10 mouse cellular contexts compared by ENCODE assay signal in genomic region chr12:102420168-102420890, GRCm38 (mm10). TPM values are rescaled to one million over a fixed set of nuclear protein-coding genes. Genes with fewer than 3 reads are reported as not detected.
A peak's percentile ranks its signal among the peaks of the same experiment; 100 is the strongest.
DNase-seq lines count a peak whose midpoint lies in the region; ATAC-seq and TF ChIP-seq lines count a peak whose summit lies in the region.
"Had no signal": no experiment of that assay in that cellular context is flagged by ENCODE, and none has a peak within 500 bp of the region (broad histone marks: within the 10 kb centered on the region; RNA-seq: fewer than 3 reads in every experiment).

No protein-coding gene starts in this region.

- no peak for TF ChIP-seq POLR2A in MEL (IDR thresholded peaks at IDR 0.05; ENCODE audit: control insufficient read depth in 1 of 2, insufficient read depth in 1 of 2, low read depth in 1 of 2, low read length in 2 of 2, poor library complexity in 1 of 2)

- 27% methylated on average over 10 of the region's 10 CpGs for WGBS in heart, embryonic 14.5 days
- WGBS in heart, embryonic 16.5 days = 37% methylated on average over 10 of the region's 10 CpGs
- 40% methylated on average over 10 of the region's 10 CpGs for WGBS in liver, embryonic 12.5 days (ENCODE audit: insufficient replicate concordance)

- DNase-seq in heart, postnatal 4 days = no peak
- peak; percentile 70 for DNase-seq in MEL (ENCODE audit: low read depth, low spot score)
- DNase-seq in cerebellum, adult 11 months = no peak
- no peak for DNase-seq in adrenal gland, postnatal 4 days (ENCODE audit: low spot score in 2 of 2)
- DNase-seq: thymus, adult 18-20 months had no signal

- no peaks in the 10 kb centered on the region for H3K79me2 ChIP-seq in MEL (ENCODE audit: control insufficient read depth, insufficient read depth, low read length, poor library complexity)

- no peak for TF ChIP-seq RAD21 in MEL (IDR thresholded peaks at IDR 0.05; ENCODE audit: low read depth, low read length)

- H3K4me1 ChIP-seq in heart, embryonic 14.5 days (ENCODE audit: control insufficient read depth in 2 of 2, insufficient read depth in 2 of 2, low read length in 2 of 2) = peaks cover 48 to 85% of the 10 kb centered on the region in 2 experiments
- peaks cover 7 to 20% of the 10 kb centered on the region in 2 experiments for H3K4me1 ChIP-seq in MEL (ENCODE audit: control insufficient read depth in 1 of 2, insufficient read depth in 2 of 2, low read length in 2 of 2)
- H3K4me1 ChIP-seq in heart, embryonic 16.5 days (ENCODE audit: control insufficient read depth, insufficient read depth, low read length) = peaks cover 57% of the 10 kb centered on the region
- peaks cover 59% of the 10 kb centered on the region for H3K4me1 ChIP-seq in liver, embryonic 12.5 days

- no peak overlapping the region for H3K4me3 ChIP-seq in heart, embryonic 14.5 days (ENCODE audit: control insufficient read depth in 1 of 2, insufficient read depth in 1 of 2, low read depth in 1 of 2, low read length in 2 of 2)
- no peak overlapping the region for H3K4me3 ChIP-seq in MEL (ENCODE audit: control insufficient read depth in 1 of 2, insufficient read depth in 1 of 2, low read depth in 2 of 2, low read length in 2 of 2)
- H3K4me3 ChIP-seq in heart, embryonic 16.5 days (ENCODE audit: low read length) = no peak overlapping the region
- H3K4me3 ChIP-seq in liver, embryonic 12.5 days = no peak overlapping the region
- H3K4me3 ChIP-seq: midbrain, embryonic 13.5 days had no signal

- H3K4me2 ChIP-seq in heart, embryonic 14.5 days (ENCODE audit: low read length) = no peak overlapping the region
- no peak overlapping the region for H3K4me2 ChIP-seq in heart, embryonic 16.5 days (ENCODE audit: low read depth, low read length)
- peak overlapping the region; percentile 19; the same call in 1 of the 2 replicates for H3K4me2 ChIP-seq in liver, embryonic 12.5 days
- H3K4me2 ChIP-seq: midbrain, embryonic 13.5 days had no signal

- no peaks in the 10 kb centered on the region for H3K27me3 ChIP-seq in heart, embryonic 14.5 days (ENCODE audit: control insufficient read depth, insufficient read depth, low read length)
- no peaks in the 10 kb centered on the region for H3K27me3 ChIP-seq in MEL (ENCODE audit: control insufficient read depth in 1 of 2, insufficient read depth in 2 of 2, low read length in 2 of 2)
- H3K27me3 ChIP-seq in heart, embryonic 16.5 days (ENCODE audit: control insufficient read depth, insufficient read depth, low read length) = no peaks in the 10 kb centered on the region
- H3K27me3 ChIP-seq in liver, embryonic 12.5 days (replicated peaks) = no peaks in the 10 kb centered on the region
- H3K27me3 ChIP-seq: midbrain, embryonic 13.5 days had no signal

- peak overlapping the region; percentile 21 to 46 for H3K27ac ChIP-seq in heart, embryonic 14.5 days (replicated peaks in 1 of 2; ENCODE audit: control insufficient read depth in 1 of 2, insufficient read depth in 1 of 2, low read depth in 2 of 2, low read length in 2 of 2)
- peak overlapping the region; percentile 42 for H3K27ac ChIP-seq in MEL (ENCODE audit: control insufficient read depth, low read depth, low read length)
- H3K27ac ChIP-seq in heart, embryonic 16.5 days (ENCODE audit: low read length) = peak overlapping the region; percentile 38
- no peak overlapping the region for H3K27ac ChIP-seq in liver, embryonic 12.5 days

- ATAC-seq in heart, embryonic 14.5 days (ENCODE audit: insufficient number of reproducible peaks, insufficient read depth, low FRiP score, low read depth) = no peak
- no peak for ATAC-seq in heart, embryonic 16.5 days (replicated peaks; ENCODE audit: extremely low read depth, insufficient read depth, low FRiP score)
- ATAC-seq in liver, embryonic 12.5 days = peak; percentile 83
- ATAC-seq in cerebellum, adult (ENCODE audit: insufficient number of reproducible peaks, low FRiP score, low TSS enrichment) = no peak
- ATAC-seq: midbrain, embryonic 13.5 days had no signal

- no peak overlapping the region for H3K9ac ChIP-seq in heart, embryonic 14.5 days (ENCODE audit: low read length)
- no peak overlapping the region for H3K9ac ChIP-seq in MEL (ENCODE audit: control insufficient read depth, low read depth, low read length, poor library complexity, severe bottlenecking)
- no peak overlapping the region for H3K9ac ChIP-seq in heart, embryonic 16.5 days (ENCODE audit: low read length)
- no peak overlapping the region for H3K9ac ChIP-seq in liver, embryonic 12.5 days
- H3K9ac ChIP-seq: midbrain, embryonic 13.5 days had no signal

- peak; percentile 65 to 68; a peak in 3 of 4 replicates for TF ChIP-seq EP300 in MEL (IDR thresholded peaks at IDR 0.05; ENCODE audit: low read depth in 1 of 2, low read length in 2 of 2)

- no peaks in the 10 kb centered on the region for H3K9me3 ChIP-seq in heart, embryonic 14.5 days (ENCODE audit: control insufficient read depth, low read length)
- H3K9me3 ChIP-seq in MEL (replicated peaks; ENCODE audit: insufficient read depth, low read length) = no peaks in the 10 kb centered on the region
- H3K9me3 ChIP-seq in heart, embryonic 16.5 days (replicated peaks; ENCODE audit: control insufficient read depth, low read length) = no peaks in the 10 kb centered on the region
- no peaks in the 10 kb centered on the region for H3K9me3 ChIP-seq in liver, embryonic 12.5 days (replicated peaks)
- H3K9me3 ChIP-seq: midbrain, embryonic 13.5 days had no signal

- no peak for TF ChIP-seq CTCF in MEL (IDR thresholded peaks at IDR 0.05 in 2 of 3, conservative IDR thresholded peaks at IDR 0.05 in 1 of 3; ENCODE audit: control insufficient read depth in 1 of 3, insufficient read depth in 1 of 3, low read depth in 2 of 3, low read length in 3 of 3, poor library complexity in 1 of 3, severe bottlenecking in 1 of 3)

- H3K36me3 ChIP-seq in heart, embryonic 14.5 days (ENCODE audit: control insufficient read depth, insufficient read depth, low read length) = 0 out of 2 replicates have a peak, but pooled peaks cover 5% of the 10 kb centered on the region
- peaks cover 0 to 19% of the 10 kb centered on the region in 2 experiments; a peak in 2 of 4 replicates for H3K36me3 ChIP-seq in MEL (ENCODE audit: control insufficient read depth in 1 of 2, insufficient read depth in 2 of 2, low read length in 2 of 2)
- H3K36me3 ChIP-seq in heart, embryonic 16.5 days (ENCODE audit: control insufficient read depth, insufficient read depth) = peaks cover 5% of the 10 kb centered on the region; the same call in 1 of the 2 replicates
- H3K36me3 ChIP-seq in liver, embryonic 12.5 days = no peaks in the 10 kb centered on the region

TF ChIP-seq in MEL, 35 proteins besides CTCF, POLR2A, EP300 and RAD21:
- TF ChIP-seq GATA1 (IDR thresholded peaks at IDR 0.05; ENCODE audit: low read depth, low read length) (peak; percentile 89), RCOR1 (IDR thresholded peaks at IDR 0.05; ENCODE audit: low read depth, low read length) (peak; percentile 45; the same call in 1 of the 2 replicates), CHD2 (IDR thresholded peaks at IDR 0.05; ENCODE audit: low read length) (no peak), TCF12 (IDR thresholded peaks at IDR 0.05; ENCODE audit: low read depth, low read length) (peak; percentile 80), ETS1 (IDR thresholded peaks at IDR 0.05; ENCODE audit: low read depth, low read length) (peak; percentile 80; the same call in 1 of the 2 replicates), TAL1 (IDR thresholded peaks at IDR 0.05; ENCODE audit: low read length) (peak; percentile 88), KAT2A (conservative IDR thresholded peaks at IDR 0.05; ENCODE audit: low read depth, low read length) (no peak)

RNA-seq across cellular contexts. Expression of gene Lgmn, which starts 19.3 kb away (rescaled TPM):
- 120 and 126 TPM in 2 replicates for polyA plus RNA-seq in heart, embryonic 14.5 days (2014; fragmentation: Nextera tagmentation; extraction: Ambion mirVana)
- total RNA-seq in heart, postnatal 4 days (2021) = 10 to 100 TPM; 68.9 to 76.9 TPM
- 2.2 and 4.1 TPM in 2 replicates for total RNA-seq in MEL (2012; rRNA removed)
- 1 to 10 TPM in 1 of 2 experiments, not detected in 1; 8.0 TPM for polyA plus RNA-seq in MEL (2012; ENCODE audit: insufficient read depth in 1 of 2, insufficient read length in 2 of 2, low read depth in 1 of 2, low replicate concordance in 2 of 2, missing spikeins in 1 of 2)
- 105 and 107 TPM in 2 replicates for polyA plus RNA-seq in heart, embryonic 16.5 days (2015; fragmentation: Nextera tagmentation; extraction: Ambion mirVana)
- polyA plus RNA-seq in liver, embryonic 12.5 days (2016; fragmentation: Nextera tagmentation; extraction: Ambion mirVana) = 47.2 and 49.9 TPM in 2 replicates
- total RNA-seq in adrenal gland, postnatal 4 days (2021) = 100 to 1,000 TPM; 135 to 146 TPM

RNA-seq across cellular contexts. Expression of gene Golga5, which starts 48.6 kb away (rescaled TPM):
- polyA plus RNA-seq in heart, embryonic 14.5 days (2014; fragmentation: Nextera tagmentation; extraction: Ambion mirVana) = 27.2 and 28.6 TPM in 2 replicates
- 10 to 100 TPM; 23.0 to 26.7 TPM for total RNA-seq in heart, postnatal 4 days (2021)
- total RNA-seq in MEL (2012; rRNA removed) = 22.3 and 25.9 TPM in 2 replicates
- 10 to 100 TPM in 1 of 2 experiments, not detected in 1; 29.3 TPM for polyA plus RNA-seq in MEL (2012; ENCODE audit: insufficient read depth in 1 of 2, insufficient read length in 2 of 2, low read depth in 1 of 2, low replicate concordance in 2 of 2, missing spikeins in 1 of 2)
- 24.2 and 26.7 TPM in 2 replicates for polyA plus RNA-seq in heart, embryonic 16.5 days (2015; fragmentation: Nextera tagmentation; extraction: Ambion mirVana)
- polyA plus RNA-seq in liver, embryonic 12.5 days (2016; fragmentation: Nextera tagmentation; extraction: Ambion mirVana) = 18.5 and 19.5 TPM in 2 replicates
- 10 to 100 TPM; 41.2 to 41.6 TPM for total RNA-seq in adrenal gland, postnatal 4 days (2021)
